Mouse (Mus musculus): ENCODE results near the gene Ola1. TPM values are rescaled to one million over a fixed set of nuclear protein-coding genes. Genes with fewer than 3 reads are reported as not detected.

Gene Ola1
- total and polyA plus RNA-seq, 2 experiments from 2014 or later, result 33.3 to 66.2 TPM

- no peaks in the 10 kb centered on the region for H3K27me3 ChIP-seq (ENCODE audit: control insufficient read depth, insufficient read depth, low read length)
- H3K36me3 ChIP-seq (replicated peaks; ENCODE audit: control insufficient read depth, insufficient read depth, low read length), result no peaks in the 10 kb centered on the region
- H3K9me3 ChIP-seq (replicated peaks; ENCODE audit: control insufficient read depth, low read length), result no peaks in the 10 kb centered on the region
- H3K27ac ChIP-seq (ENCODE audit: low read depth), result no peak overlapping the region
- no peak for ATAC-seq (ENCODE audit: insufficient read depth, low read depth)
- no peak overlapping the region for H3K4me2 ChIP-seq (ENCODE audit: low read depth, low read length)
- DNase-seq (ENCODE audit: low spot score), result no peak
- no peak overlapping the region for H3K4me3 ChIP-seq (ENCODE audit: low read depth, low read length)
- TF ChIP-seq EP300 (IDR thresholded peaks at IDR 0.05; ENCODE audit: low read depth), result no peak
- no peak for TF ChIP-seq CTCF (IDR thresholded peaks at IDR 0.05; ENCODE audit: low read depth)
- H3K4me1 ChIP-seq (ENCODE audit: control insufficient read depth, insufficient read depth), result no peaks in the 10 kb centered on the region
- WGBS, result 78% methylated on average over 11 of the region's 11 CpGs
- no peak overlapping the region for H3K9ac ChIP-seq (replicated peaks; ENCODE audit: low read depth, low read length)
These were observed 144.8 kb downstream of the Ola1 start for GRCm38 (mm10) chr2:73073811-73074472.

- DNase-seq (ENCODE audit: low spot score) (no peak), ATAC-seq (ENCODE audit: insufficient read depth, low read depth) (no peak)
- no peak overlapping the region for H3K4me2 ChIP-seq (ENCODE audit: low read depth, low read length)
- 0 out of 2 replicates have a peak, but pooled peaks cover 4% of the 10 kb centered on the region for H3K27me3 ChIP-seq (ENCODE audit: control insufficient read depth, insufficient read depth, low read length)
- H3K36me3 ChIP-seq (replicated peaks; ENCODE audit: control insufficient read depth, insufficient read depth, low read length), result no peaks in the 10 kb centered on the region
- no peak overlapping the region for H3K27ac ChIP-seq (ENCODE audit: low read depth)
- WGBS, result 70% methylated on average over 2 of the region's 2 CpGs
- H3K4me1 ChIP-seq (ENCODE audit: control insufficient read depth, insufficient read depth), result peaks cover 6% of the 10 kb centered on the region; the same call in 1 of the 2 replicates
- no peak overlapping the region for H3K4me3 ChIP-seq (ENCODE audit: low read depth, low read length)
- no peaks in the 10 kb centered on the region for H3K9me3 ChIP-seq (replicated peaks; ENCODE audit: control insufficient read depth, low read length)
- TF ChIP-seq EP300 (IDR thresholded peaks at IDR 0.05; ENCODE audit: low read depth) (no peak), CTCF (IDR thresholded peaks at IDR 0.05; ENCODE audit: low read depth) (no peak)
- H3K9ac ChIP-seq (replicated peaks; ENCODE audit: low read depth, low read length), result no peak overlapping the region
These were observed 147.5 kb downstream of the Ola1 start for GRCm38 (mm10) chr2:73071201-73071600.

GRCm38 (mm10) chr2:73070449-73071076 is 148.2 kb downstream of the Ola1 start:
- H3K9me3 ChIP-seq (replicated peaks; ENCODE audit: control insufficient read depth, low read length), result no peaks in the 10 kb centered on the region
- TF ChIP-seq EP300 (IDR thresholded peaks at IDR 0.05; ENCODE audit: low read depth) (no peak), CTCF (IDR thresholded peaks at IDR 0.05; ENCODE audit: low read depth) (no peak)
- WGBS, result 44% methylated on average over 10 of the region's 10 CpGs

GRCm38 (mm10) chr2:73069223-73069825 is 149.4 kb downstream of the Ola1 start:
- 86% methylated on average over 7 of the region's 7 CpGs for WGBS
- no peaks in the 10 kb centered on the region for H3K9me3 ChIP-seq (replicated peaks; ENCODE audit: control insufficient read depth, low read length)
- no peak for DNase-seq (ENCODE audit: low spot score)
- H3K27me3 ChIP-seq (ENCODE audit: control insufficient read depth, insufficient read depth, low read length), result 0 out of 2 replicates have a peak, but pooled peaks cover 4% of the 10 kb centered on the region
- no peak overlapping the region for H3K4me3 ChIP-seq (ENCODE audit: low read depth, low read length)
- H3K27ac ChIP-seq (ENCODE audit: low read depth), result no peak overlapping the region
- H3K36me3 ChIP-seq (replicated peaks; ENCODE audit: control insufficient read depth, insufficient read depth, low read length), result no peaks in the 10 kb centered on the region
- ATAC-seq (ENCODE audit: insufficient read depth, low read depth), result no peak
- no peak overlapping the region for H3K4me2 ChIP-seq (ENCODE audit: low read depth, low read length)
- peaks cover 6% of the 10 kb centered on the region; the same call in 1 of the 2 replicates for H3K4me1 ChIP-seq (ENCODE audit: control insufficient read depth, insufficient read depth)
- TF ChIP-seq EP300 (IDR thresholded peaks at IDR 0.05; ENCODE audit: low read depth) (no peak), CTCF (IDR thresholded peaks at IDR 0.05; ENCODE audit: low read depth) (no peak)
- no peak overlapping the region for H3K9ac ChIP-seq (replicated peaks; ENCODE audit: low read depth, low read length)

More at GRCm38 (mm10) chr2:73070449-73071076, 148.2 kb downstream of the Ola1 start:
- Histone ChIP-seq H3K9ac (replicated peaks; ENCODE audit: low read depth, low read length) (no peak overlapping the region), H3K27ac (ENCODE audit: low read depth) (no peak overlapping the region), H3K4me3 (ENCODE audit: low read depth, low read length) (no peak overlapping the region), H3K4me1 (ENCODE audit: control insufficient read depth, insufficient read depth) (peaks cover 6% of the 10 kb centered on the region; the same call in 1 of the 2 replicates), H3K4me2 (ENCODE audit: low read depth, low read length) (no peak overlapping the region), H3K27me3 (ENCODE audit: control insufficient read depth, insufficient read depth, low read length) (0 out of 2 replicates have a peak, but pooled peaks cover 4% of the 10 kb centered on the region), H3K36me3 (replicated peaks; ENCODE audit: control insufficient read depth, insufficient read depth, low read length) (no peaks in the 10 kb centered on the region)
- DNase-seq (ENCODE audit: low spot score) (no peak), ATAC-seq (ENCODE audit: insufficient read depth, low read depth) (no peak)

GRCm38 (mm10) chr2:73066307-73067167 is 152.2 kb downstream of the Ola1 start:
- DNase-seq (ENCODE audit: low spot score) (peak; percentile 23), ATAC-seq (ENCODE audit: insufficient read depth, low read depth) (peak; percentile 73)
- Histone ChIP-seq H3K27ac (ENCODE audit: low read depth) (peak overlapping the region; percentile 32; the same call in 1 of the 2 replicates), H3K4me1 (ENCODE audit: control insufficient read depth, insufficient read depth) (peaks cover 6% of the 10 kb centered on the region; the same call in 1 of the 2 replicates), H3K9ac (replicated peaks; ENCODE audit: low read depth, low read length) (no peak overlapping the region), H3K4me2 (ENCODE audit: low read depth, low read length) (peak overlapping the region; percentile 45), H3K36me3 (replicated peaks; ENCODE audit: control insufficient read depth, insufficient read depth, low read length) (no peaks in the 10 kb centered on the region), H3K4me3 (ENCODE audit: low read depth, low read length) (no peak overlapping the region; the same call in 1 of the 2 replicates), H3K27me3 (ENCODE audit: control insufficient read depth, insufficient read depth, low read length) (0 out of 2 replicates have a peak, but pooled peaks cover 4% of the 10 kb centered on the region), H3K9me3 (replicated peaks; ENCODE audit: control insufficient read depth, low read length) (no peaks in the 10 kb centered on the region)
- TF ChIP-seq EP300 (IDR thresholded peaks at IDR 0.05; ENCODE audit: low read depth) (0 out of 2 replicates have a peak, but pooled peaks have one; percentile 47), CTCF (IDR thresholded peaks at IDR 0.05; ENCODE audit: low read depth) (peak; percentile 36; the same call in 1 of the 2 replicates)
- 27% methylated on average over 20 of the region's 20 CpGs for WGBS

All from heart, postnatal 0 days (tissue).